Mouse (Mus musculus): ENCODE measurements around the gene Cryba2.

The Cryba2 gene

GRCm38 (mm10) chr1:74893134-74893855 is at the start of gene Cryba2:
TSS of gene Cryba2 (minus strand) at chr1:74893143.
- WGBS = 6% methylated on average over 25 of the region's 25 CpGs

DNA sequence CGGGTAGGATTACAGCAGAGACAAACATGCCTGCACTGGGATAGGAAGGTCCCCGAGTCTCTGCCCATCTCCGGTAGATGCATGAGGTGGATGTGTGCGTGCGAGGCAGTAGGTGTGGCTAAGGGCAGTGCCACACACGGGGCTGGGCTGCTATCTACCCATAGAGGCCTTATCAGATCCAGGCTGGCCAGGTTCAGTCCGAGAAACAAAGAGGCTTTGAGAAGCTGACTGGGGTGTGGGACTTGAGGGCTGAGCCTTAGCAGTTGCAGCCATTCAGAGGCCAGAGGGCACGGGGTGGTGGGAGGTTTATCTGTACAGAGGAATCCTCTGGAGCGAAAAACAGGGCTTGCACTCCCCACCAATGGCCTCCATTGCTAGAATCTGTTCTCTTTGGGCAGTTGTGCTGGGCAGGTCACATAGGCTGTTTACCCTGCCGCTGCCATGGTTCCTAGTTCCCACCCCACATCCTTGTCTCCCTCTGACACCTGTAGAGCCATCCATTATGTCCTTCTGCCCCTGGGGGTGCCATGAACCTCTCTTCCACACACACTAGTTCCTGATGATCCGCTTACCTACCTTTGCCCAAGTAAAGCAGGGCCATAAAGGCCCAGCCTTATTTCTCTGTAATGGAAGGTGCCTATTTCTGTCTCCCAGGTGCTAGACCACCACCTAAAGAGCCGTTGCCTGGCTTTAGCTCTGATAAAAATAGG is 48.9 kb upstream of the Cryba2 start:
- 76% methylated on average over 12 of the region's 12 CpGs for WGBS

- WGBS = 21% methylated on average over 3 of the region's 3 CpGs
These were observed 46.8 kb upstream of the Cryba2 start for GRCm38 (mm10) chr1:74939762-74940161.

GRCm38 (mm10) chr1:74936221-74936830 is 43.4 kb upstream of the Cryba2 start:
- 39% methylated on average over 12 of the region's 12 CpGs for WGBS

DNA sequence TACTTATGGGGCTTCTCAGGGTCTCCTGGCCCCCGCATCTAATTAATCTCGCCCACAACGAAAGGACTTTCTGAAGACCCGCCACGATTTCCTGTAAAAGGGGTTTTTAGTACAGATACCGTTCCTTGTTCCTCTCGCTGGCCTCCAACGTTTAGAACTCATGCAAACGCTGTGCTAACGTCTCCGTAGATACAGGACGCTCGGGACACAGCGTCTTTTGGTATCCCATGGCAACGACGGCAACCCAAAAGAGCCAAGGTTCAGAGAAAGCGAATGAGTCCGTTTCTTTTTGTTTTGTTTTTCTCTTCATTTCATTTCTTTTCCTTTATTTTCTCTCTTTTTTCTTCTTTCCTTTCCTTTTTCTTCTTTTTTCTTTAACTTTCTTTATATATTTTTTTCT is 42.5 kb upstream of the Cryba2 start, which contains the start of gene Cfap65:
Cfap65 (minus strand) TSS at position 198 of the 400 bp plus-strand sequence.
- 2% methylated on average over 18 of the region's 18 CpGs for WGBS

DNA sequence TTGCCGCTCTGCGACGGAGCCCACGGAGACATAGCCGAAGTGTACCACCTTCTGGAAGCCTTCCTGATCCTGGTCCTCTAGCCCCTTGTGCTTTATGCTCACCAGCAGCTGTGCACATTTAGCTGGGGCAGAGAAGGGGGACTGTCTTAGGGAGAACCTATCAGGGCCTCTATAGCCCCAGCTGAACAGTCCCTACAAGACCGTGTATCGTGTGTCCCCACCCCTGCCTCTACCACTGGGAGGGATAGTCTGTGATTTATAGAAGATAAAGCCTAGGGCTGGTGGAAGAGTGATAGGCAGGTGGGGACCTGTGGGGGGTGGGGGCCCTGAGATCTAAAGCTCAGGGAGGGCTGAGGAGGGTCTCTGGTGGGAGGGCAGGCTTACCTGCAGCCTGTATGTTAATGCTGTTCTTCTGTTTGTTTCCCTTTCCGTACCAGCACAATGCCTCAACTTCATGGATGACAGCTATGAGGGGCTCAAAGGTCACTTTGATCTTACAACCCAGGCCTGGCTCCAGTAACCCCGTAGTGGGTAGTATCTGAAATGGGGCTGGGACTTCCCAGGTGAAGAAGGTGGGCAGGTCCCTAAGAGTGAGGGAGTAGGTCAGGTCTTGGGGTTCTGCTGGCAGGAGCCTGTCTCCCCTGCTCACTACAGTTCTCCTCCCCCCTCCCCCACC is 34.8 kb upstream of the Cryba2 start:
- 92% methylated on average over 9 of the region's 9 CpGs for WGBS

DNA sequence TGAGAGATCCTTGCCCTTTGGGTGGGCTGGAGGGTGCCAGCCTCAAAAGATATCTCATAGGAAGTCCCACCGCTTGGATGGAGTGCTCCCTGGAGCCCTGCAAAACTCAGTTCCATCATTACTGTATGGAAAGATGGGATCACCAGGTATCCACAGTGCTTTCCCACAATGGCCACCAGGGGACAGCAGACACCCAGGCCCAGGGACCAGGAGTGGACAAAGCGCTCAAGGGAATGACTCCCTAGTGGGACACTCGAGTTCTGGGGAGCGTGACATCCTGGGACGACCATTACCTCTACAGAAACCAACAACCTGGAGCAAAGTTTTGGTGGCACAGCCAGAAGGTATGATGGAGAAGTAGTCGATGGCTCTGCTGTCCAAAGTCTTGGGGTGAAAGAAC is 33.8 kb upstream of the Cryba2 start:
- WGBS = 41% methylated on average over 6 of the region's 6 CpGs

DNA sequence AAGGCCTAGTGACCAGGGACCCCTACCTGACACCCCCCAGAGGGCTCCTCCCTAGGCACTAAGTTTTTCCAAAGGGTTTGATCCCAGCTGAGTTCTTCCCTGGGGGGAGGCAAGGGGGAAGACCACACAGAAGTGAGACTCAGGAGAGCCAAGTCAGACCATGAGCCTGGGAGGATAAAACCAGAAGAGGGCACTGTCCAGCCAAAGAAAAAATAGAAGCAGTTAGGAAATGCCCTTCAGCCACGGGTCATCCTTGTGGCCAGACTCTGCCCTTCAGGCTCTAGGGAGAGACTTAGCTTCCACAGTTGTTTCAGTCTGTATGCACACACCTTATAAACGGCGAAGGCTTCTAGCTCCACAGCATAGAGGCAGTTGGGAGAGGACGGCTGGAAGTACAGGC is 31.5 kb upstream of the Cryba2 start:
- WGBS = 69% methylated on average over 4 of the region's 4 CpGs

DNA sequence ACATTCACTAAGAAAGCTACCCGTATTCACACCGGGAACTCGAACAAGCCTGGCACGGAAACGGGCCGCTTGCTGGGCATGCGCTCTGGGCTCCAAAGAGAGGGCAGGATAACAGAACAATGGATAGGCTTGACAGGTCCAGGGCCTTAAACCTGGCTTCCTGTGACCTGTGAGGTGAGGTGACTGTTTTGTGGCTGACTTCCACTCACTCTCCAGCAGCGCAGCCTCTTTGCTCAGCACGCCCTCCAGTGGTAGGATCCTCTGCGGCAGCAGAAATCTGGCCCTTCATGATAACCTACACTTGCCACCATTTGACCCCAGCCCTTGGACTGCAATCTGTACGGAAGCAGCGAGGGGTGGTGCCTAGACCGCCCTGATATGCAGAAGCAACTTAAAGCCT is 22.8 kb upstream of the Cryba2 start:
- WGBS = 27% methylated on average over 13 of the region's 13 CpGs

DNA sequence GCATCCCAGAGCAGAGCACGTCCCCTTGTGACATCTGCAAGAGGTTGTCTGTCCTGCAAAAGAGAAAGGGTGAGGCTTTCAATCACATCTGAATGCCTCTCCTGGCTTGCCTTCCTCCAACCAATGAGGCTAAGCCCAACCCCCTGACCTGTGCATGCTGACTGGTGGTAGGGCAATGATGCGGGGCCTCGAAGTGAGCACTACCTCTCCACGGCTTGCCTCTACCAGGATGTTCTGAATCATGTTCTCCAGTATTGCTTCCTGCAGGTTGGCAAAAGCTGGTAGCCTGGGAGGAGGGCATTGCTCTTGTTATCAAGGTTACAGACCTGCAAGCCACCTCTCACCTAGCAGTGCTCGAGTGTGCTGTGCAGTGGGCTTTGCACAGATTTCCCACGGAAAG is 9.2 kb upstream of the Cryba2 start:
- WGBS = 34% methylated on average over 6 of the region's 6 CpGs

- 13% methylated on average over 3 of the region's 3 CpGs for WGBS
These were observed 8.7 kb upstream of the Cryba2 start for GRCm38 (mm10) chr1:74901686-74902085.

DNA sequence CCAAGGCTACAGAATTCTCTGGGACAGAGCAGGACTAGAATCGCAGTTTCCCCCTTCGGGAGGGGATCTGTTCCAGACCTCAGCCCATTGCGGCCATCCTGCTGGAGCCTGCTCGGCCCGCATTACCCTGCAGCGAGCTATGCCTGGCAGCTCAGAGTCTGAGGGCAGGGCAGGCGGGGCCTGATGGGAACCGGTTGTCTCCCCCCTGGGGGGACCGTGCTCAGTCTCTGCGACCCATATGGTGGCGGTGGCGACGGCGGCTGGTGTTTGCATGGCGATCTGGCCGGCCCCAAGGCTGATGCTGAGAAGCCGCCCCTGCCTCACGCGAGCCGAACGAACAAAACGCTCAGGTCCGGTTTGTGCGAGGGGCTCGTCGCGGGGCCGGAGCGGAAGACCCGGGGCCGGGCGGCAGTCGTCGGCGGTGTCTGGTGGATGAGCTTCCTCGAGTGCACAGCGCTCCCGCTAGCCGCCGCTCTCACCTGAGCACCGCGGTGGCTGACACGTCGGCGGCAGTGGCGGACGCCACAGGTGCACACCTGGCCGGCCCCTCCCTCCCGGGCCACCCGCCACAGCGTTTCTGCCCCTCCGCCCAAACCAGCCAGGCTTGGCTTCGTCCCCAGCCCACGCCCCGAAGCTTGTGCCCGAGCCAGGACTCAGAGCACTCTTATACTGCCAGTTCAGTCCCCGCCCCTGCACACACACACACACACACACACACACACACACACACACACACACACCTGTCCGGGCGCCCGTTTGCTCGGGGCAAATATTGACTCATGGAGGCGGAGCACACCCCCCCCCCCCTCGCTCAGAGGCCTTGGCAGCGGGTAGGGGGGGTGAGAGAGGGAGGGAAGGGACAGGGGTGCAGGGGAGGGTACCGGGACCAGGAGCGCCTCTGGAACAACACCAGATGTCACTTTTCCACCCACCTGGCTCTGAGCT is 7.7 kb upstream of the Cryba2 start:
- WGBS = 4% methylated on average over 65 of the region's 66 CpGs

- WGBS = 19% methylated on average over 10 of the region's 10 CpGs
These were observed 5.9 kb upstream of the Cryba2 start for GRCm38 (mm10) chr1:74898656-74899431.

DNA sequence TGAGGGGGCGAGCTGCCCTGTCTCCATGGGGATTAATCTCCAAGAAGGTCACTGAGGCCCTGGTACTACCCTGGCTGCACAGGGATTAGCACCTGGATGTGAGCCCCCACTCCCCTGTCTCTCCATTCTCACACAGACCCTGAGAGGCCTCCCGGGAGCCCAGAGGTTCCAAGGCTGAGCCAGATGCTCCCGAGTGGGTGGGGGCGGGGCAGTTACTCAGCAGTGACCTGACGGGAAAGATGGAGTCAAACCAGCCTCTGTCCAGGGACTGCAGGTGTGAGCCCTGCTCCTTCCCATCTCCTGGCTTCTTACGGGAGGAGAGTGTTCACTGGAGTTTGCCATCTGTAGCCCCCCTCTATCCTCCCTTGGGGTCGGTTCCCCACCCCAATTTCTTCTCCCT is 5.0 kb upstream of the Cryba2 start:
- WGBS = 26% methylated on average over 7 of the region's 7 CpGs

DNA sequence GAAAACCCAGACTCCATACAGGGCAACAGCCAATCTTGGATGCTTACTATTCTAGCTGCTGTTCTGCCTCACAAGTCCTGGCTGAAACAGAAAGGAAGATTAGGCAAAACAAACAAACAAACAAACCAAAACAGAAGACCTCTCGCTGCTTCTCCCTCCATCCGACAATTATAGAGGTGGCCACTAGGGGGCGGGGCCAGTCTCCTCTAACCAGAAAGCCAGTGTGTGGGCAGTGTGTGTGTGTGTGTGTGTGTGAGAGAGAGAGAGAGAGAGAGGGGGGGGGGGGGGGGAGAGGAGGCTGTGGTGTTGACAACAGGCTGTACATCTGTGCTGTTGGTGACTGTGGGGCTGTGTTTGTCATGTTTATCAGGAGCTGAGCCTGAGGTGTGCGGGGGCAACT is 2.0 kb upstream of the Cryba2 start:
- WGBS = 26% methylated on average over 3 of the region's 4 CpGs

- 2% methylated on average over 39 of the region's 39 CpGs for WGBS
These were observed 401 bp downstream of the Cryba2 start for GRCm38 (mm10) chr1:74892351-74893133.

DNA sequence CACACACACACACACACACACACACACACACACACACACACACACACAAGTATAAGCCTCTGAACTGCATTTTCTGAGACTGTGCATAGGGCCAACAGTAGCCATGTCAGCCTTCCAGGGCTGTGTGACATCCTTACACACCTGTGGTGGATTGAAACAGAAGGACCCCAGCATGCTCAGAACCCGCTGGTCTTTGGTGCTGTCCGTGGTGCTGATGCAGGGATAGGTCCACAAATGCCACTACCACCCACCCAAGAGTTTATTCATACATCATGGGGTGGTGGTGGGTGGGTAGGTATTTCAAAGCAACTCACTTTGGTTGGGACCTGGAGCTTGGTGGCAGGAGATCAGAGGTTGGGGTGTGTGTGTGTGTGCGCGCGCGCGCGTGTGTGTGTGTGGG is 1.4 kb downstream of the Cryba2 start:
- 8% methylated on average over 8 of the region's 8 CpGs for WGBS

DNA sequence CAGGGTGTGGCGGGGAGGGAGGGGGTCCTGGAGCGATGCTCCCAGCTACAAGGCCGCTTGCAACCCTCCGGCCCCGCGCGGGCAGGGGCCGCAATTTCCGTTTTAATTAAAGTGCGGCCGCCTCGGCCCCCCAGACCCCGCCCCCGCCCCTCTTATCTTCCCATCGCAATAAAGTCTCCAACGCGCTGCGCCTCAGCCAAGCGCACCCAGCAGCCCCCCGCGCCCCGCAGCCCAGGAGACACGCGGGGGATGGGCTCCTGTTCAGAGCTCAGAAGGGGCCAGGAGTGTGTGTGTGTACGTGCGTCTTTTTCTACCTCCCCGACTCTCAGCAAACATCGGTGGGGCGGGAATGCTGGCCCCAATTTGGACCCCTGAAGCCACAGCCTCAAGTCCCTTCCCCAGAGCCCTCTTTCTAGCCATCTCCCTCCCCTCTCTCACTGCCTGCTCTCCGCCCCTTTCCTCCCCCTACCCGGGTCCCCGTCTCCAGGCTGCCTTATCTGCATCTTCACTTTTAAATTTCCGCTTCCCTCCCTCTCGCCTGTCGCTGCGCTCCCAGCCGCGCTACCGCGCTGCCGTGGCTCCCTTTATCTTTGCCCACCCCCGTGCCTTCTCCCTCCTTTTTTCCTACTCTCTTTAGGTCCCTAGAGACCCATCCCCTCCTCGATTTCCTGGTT is 7.4 kb downstream of the Cryba2 start, which contains the start of gene Fev:
Fev (minus strand) TSS at position 51 of the 674 bp plus-strand sequence.
- 3% methylated on average over 43 of the region's 43 CpGs for WGBS
